30 mouse cellular contexts compared by ENCODE assay signal in the genomic region with DNA sequence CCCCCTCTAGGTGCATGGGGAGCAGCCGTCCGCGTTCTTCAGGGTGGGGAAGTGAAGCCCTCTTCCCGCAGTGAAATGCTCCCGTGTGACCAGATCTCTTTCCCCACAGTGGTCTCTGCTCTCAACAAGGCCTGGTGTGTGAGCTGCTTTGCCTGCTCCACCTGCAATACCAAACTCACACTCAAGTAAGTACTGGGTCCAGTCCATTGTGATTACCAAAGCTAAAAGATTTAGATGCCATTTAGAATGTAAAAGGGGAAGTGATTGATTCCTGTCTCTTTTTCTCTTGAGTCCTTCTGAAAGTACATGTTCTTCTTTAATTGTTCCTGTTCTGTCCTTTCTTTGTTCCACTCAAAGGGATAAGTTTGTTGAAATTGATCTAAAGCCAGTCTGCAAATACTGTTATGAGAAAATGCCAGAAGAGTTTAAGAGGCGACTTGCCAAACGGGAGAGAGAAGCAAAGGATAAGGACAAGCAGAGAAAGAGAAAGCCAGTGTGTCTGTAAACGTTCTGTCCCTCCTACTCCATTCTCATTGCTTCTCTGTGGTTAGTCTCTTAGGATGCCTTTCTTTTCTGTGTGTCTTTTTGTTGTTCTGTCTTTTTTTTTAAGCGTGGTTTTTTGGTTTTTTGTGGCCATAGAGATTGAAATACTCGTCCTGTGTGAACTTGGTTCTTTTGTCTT. TPM values are rescaled to one million over a fixed set of nuclear protein-coding genes. Genes with fewer than 3 reads are reported as not detected.
DNase-seq lines count a peak whose midpoint lies in the region; ATAC-seq and TF ChIP-seq lines count a peak whose summit lies in the region.
"Had no signal": no experiment of that assay in that cellular context is flagged by ENCODE, and none has a peak within 500 bp of the region (broad histone marks: within the 10 kb centered on the region; RNA-seq: fewer than 3 reads in every experiment).

No protein-coding gene starts in this region.

- no peak overlapping the region for H3K27ac ChIP-seq in liver, adult 2 months (replicated peaks; ENCODE audit: insufficient read depth, low read depth, low read length)
- H3K27ac ChIP-seq: embryonic facial prominence, embryonic 12.5 days; heart, embryonic 13.5 days; hindbrain, embryonic 12.5 days; kidney, postnatal 0 days; limb, embryonic 10.5 days; limb, embryonic 15.5 days; liver, embryonic 15.5 days; stomach, embryonic 15.5 days had no signal

- TF ChIP-seq POLR2A in liver, adult 2 months (IDR thresholded peaks at IDR 0.05; ENCODE audit: extremely low read depth, insufficient read depth, low read length): no peak

- no peak for DNase-seq in frontal cortex, postnatal 36 days (ENCODE audit: low spot score in 2 of 2)
- DNase-seq in liver, adult 2 months (ENCODE audit: extremely low read depth, low read depth, low spot score): peak; percentile 45
- DNase-seq in liver (no peak), A20 (ENCODE audit: low read depth, low spot score) (peak; percentile 26)
- DNase-seq in lung, postnatal 25 days (ENCODE audit: low spot score): peak; percentile 27
- no peak for DNase-seq in layer of hippocampus, adult 8-10 months (ENCODE audit: low spot score in 2 of 2)
- DNase-seq: adrenal gland, postnatal 14 days; cerebellum, adult 11 months; cerebellum, adult 9-10 months; cerebellum, postnatal 36 days; gastrocnemius, postnatal 14 days; heart, adult 18-20 months; kidney, adult 8-10 months; kidney, postnatal 4 days; layer of hippocampus, postnatal 36 days; right cerebral cortex, postnatal 25 days; thymus, postnatal 14 days had no signal

- no peak overlapping the region for H3K4me3 ChIP-seq in liver, adult 2 months (ENCODE audit: insufficient read depth, low read depth, low read length)
- H3K4me3 ChIP-seq: embryonic facial prominence, embryonic 12.5 days; heart, embryonic 13.5 days; hindbrain, embryonic 12.5 days; limb, embryonic 10.5 days; limb, embryonic 15.5 days; liver, embryonic 15.5 days; stomach, embryonic 15.5 days had no signal

- WGBS in liver, adult 2 months: 70% methylated on average over 10 of the region's 10 CpGs

- peaks cover 6% of the 10 kb centered on the region for H3K36me3 ChIP-seq in liver, adult 2 months (ENCODE audit: control insufficient read depth, insufficient read depth, low read length)

- H3K9ac ChIP-seq in liver, adult 2 months (ENCODE audit: low read depth, low read length): no peak overlapping the region
- H3K9ac ChIP-seq: embryonic facial prominence, embryonic 12.5 days; heart, embryonic 13.5 days; hindbrain, embryonic 12.5 days; limb, embryonic 15.5 days; liver, embryonic 15.5 days; stomach, embryonic 15.5 days had no signal

- H3K27me3 ChIP-seq in liver, adult 2 months (ENCODE audit: control insufficient read depth, insufficient read depth, low read length): no peaks in the 10 kb centered on the region
- H3K27me3 ChIP-seq: embryonic facial prominence, embryonic 12.5 days; heart, embryonic 13.5 days; hindbrain, embryonic 12.5 days; limb, embryonic 15.5 days; liver, embryonic 15.5 days; Patski; stomach, embryonic 15.5 days had no signal

- ATAC-seq in frontal cortex, adult (ENCODE audit: low TSS enrichment): peak; percentile 62; the same call in 1 of the 2 replicates
- ATAC-seq: forebrain, embryonic 14.5 days; intestine, embryonic 16.5 days; midbrain, embryonic 16.5 days; Patski had no signal

- H3K79me2 ChIP-seq in liver, adult 2 months (ENCODE audit: control insufficient read depth, insufficient read depth, low read length): no peaks in the 10 kb centered on the region

- TF ChIP-seq CTCF in liver, adult 2 months (IDR thresholded peaks at IDR 0.05; ENCODE audit: low read depth, low read length): no peak

- no peaks in the 10 kb centered on the region; the same call in 1 of the 2 replicates for H3K4me1 ChIP-seq in liver, adult 2 months (ENCODE audit: control insufficient read depth, insufficient read depth, low read length)
- H3K4me1 ChIP-seq: embryonic facial prominence, embryonic 12.5 days; heart, embryonic 13.5 days; hindbrain, embryonic 12.5 days; limb, embryonic 10.5 days; limb, embryonic 15.5 days; stomach, embryonic 15.5 days had no signal

RNA-seq across cellular contexts. Expression of gene Ranbp2, which starts 28.3 kb away (rescaled TPM):
- total RNA-seq in liver, adult 2 months (2014; rRNA removed): 38.0 and 40.5 TPM in 2 replicates
- 2.2 and 2.3 TPM in 2 replicates for polyA plus RNA-seq in liver, adult 2 months (2012; rRNA removed)
- total RNA-seq in layer of hippocampus, adult 8-10 months (2022): 10 to 100 TPM; 73.9 to 89.2 (median 84.7) TPM

Comparison
In these comparisons a context has a peak if more than half of its experiments do, and no peak if none do; other contexts are left out.
1. DNase-seq: peak in liver, adult 2 months (single experiment), A20 (single experiment) and lung, postnatal 25 days (single experiment); none in frontal cortex, postnatal 36 days (0 of 2), liver (single experiment) and layer of hippocampus, adult 8-10 months (0 of 2).